Mouse (Mus musculus) cerebellum, adult 11 months (tissue): ENCODE data around the gene Katnal1.

Experiments
- DNase-seq: peaks from one replicate; pipeline ENCODE4 v3.0.0; 2022

Gene Katnal1

DNA sequence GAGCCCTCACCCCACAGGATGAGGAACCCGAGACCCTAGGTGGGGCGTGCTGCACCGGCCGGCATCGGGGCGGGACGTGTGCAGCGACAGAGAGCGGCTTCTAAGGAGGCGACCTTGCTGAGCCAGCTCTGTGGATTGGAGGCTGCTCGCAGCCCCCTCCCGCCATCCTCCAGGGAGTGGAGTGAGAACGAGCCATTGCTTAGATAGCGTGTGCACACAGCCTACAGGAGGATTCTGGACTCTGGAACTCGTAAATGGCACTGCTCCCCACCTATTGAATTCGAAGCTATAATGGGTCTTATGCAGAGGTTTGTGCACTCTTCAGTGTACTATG, at the start of gene Katnal1:
Gene Katnal1 (minus strand): TSS at position 205 of the 334 bp plus-strand sequence.
- no peak for DNase-seq

DNA sequence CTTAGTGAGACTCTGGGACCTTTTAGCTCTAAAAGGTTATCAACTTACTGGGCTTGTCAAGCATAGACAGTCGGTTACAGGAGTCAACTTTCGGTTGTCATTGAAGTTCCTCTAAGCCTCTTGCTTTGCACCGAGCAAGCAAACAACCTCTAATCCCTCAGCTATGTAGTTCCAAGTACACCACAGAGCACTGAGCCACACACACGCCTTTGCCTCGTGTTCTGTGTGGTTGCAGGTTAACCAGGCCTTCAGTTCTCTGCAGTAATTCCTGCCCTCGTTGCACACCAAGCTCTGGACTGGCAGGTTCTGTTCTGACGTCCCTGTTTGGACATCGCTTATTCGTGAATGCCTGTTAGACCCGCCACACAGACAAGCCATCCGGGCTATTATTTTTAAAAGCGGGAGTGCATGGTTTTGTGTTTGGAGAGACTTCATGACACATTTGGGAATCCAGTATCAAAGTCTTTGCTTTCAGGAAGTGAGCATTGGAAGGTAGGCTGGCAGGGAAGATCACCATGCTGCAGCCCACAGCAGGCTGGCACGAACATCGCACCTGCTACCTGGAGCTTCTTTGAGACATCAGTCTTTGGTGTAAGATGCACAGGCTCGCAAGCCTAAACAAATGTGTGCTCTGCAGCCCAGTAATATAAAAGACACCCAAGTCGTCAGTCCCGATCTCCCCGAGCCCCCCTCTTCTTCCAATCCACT, 49.5 kb upstream of the Katnal1 start:
- DNase-seq = no peak

DNA sequence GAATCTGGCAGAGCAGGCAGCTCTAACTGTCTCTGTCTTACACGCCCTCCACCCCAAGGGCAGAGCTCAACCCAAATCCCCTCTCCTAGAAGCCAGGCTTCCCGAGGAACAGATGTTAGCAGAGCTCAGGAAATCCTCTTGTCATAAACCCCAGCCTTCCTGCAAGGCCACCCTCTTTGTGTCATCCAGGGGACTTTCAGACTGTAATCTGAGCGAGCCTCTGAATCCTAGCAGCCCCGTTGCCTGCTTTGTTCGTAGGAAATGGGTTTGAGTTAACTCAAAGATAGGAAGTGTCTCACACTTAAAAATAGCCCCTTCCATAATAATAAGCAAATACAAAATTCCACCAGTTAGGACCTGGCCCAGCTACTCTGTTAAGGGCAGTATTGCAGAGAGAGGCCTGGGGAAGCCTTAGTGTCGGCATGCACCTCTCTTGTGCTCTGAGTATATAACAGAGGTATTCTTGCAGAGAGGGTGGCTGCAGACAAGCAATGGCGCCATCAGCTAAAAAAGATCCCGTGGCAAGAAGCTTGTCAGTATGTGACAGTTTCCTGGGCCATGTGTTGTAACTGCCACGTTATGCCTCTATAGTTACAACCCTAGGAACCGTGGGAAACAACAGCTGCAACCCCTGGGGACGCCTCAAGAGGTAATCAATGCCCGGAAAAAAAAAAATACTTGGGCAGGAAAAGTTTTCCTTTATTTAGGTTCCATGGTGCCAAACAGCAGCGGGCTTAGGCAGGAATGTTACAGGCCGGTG, 48.8 kb upstream of the Katnal1 start:
- DNase-seq = no peak

DNA sequence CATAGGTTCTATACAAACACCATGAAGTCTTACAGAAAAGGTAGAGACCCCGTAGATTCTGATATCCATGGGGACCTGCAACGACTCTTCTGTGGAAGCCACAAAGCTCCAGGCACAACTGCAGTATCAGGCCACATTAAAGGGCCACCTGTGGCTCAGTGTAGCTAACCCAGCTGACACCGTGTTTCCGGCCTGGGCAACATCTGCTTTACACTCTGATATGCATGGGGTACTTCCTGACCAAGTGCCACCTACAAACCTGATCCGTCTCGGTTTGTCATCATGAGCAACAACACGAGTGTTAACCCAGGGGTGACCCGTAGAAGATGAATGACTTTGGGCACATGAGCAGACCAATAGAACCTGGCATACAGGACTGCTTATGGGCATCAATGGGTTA, 47.8 kb upstream of the Katnal1 start:
- DNase-seq = no peak

DNA sequence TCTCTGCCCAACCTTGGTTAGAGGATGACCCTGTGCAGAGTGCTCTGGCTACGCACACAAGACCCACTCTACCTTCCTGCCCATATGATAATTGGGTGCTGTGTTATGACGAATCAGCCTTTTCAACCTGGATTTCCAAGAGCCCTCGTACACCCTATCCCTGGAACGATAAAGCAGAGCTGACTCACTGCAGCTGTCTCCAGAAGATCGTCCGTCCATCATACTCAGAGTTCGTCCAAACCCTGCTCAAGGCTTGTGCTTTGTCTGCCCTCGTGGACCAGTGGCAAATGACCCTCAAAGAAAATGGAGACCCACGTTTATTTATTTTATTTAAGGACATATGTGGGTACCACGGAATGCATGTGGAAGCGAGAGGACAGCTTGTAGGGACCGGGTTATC, 45.9 kb upstream of the Katnal1 start:
- no peak for DNase-seq

DNA sequence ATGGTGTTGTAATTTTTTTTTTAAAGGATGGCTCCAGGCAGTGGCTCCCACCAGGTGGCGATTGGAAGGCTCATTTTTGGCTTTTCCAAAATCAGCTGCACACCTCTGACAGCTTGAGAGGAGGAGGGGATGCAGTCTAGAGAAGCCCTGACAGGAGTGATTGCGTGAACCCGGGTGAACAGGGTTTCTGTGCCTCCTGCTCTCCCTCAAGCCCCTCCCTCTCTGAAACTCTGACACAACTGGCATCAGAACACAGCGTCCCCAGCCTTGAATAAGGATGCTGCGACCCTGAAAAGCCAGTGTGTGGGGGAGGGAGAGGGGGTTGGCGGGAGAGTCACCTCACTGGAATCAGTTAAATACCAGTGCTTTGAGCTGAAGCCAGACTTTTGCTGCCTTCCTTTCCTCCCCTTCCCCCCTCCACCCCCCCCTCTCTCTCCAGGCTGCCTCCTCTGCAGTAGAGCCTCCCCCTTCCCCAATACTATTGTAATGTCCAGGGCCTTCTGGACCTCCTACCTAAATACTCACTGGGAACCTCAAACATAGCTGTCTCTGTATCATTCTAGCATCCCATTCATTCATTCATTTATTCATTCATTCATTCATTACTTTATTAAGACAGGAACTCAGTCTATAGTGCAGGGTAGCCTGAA, 44.0 kb upstream of the Katnal1 start:
- no peak for DNase-seq

DNA sequence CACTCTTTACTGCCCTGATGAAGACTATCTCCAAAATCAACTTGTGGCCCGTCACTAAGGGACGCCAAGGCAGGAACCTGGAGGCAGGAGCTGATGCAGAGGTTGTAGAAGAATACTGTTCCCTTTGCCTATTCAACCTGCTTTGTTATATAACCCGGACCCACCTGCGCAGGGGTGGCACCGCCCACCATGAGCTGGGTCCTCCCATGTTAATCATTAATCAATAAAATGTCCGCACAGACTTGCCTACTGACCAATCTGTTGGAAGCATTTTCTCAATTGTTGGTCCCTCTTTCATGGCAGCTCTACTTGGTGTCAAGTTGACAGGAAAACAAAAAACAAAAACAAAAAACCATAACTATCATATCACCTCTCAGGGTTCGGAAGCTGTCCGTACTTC, 43.0 kb upstream of the Katnal1 start:
- no peak for DNase-seq

DNA sequence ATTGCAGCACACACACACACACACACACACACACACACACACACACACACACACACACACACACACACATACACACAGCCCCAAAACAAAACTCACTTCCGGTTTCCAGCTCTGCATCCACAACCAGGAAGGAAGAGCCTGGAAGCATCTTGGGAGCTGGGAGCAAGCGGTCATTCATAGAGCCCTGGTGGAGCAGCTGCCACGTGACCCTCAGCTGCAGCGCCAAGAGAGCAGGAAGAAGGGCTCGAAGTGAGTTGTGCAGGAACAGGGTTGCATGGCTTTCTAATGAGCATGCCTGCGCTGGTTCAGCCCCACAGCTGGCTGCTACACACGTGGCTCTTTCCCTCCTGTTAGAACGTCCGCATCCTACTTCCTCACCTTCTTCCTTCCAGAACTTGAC, 40.5 kb upstream of the Katnal1 start:
- no peak for DNase-seq

DNA sequence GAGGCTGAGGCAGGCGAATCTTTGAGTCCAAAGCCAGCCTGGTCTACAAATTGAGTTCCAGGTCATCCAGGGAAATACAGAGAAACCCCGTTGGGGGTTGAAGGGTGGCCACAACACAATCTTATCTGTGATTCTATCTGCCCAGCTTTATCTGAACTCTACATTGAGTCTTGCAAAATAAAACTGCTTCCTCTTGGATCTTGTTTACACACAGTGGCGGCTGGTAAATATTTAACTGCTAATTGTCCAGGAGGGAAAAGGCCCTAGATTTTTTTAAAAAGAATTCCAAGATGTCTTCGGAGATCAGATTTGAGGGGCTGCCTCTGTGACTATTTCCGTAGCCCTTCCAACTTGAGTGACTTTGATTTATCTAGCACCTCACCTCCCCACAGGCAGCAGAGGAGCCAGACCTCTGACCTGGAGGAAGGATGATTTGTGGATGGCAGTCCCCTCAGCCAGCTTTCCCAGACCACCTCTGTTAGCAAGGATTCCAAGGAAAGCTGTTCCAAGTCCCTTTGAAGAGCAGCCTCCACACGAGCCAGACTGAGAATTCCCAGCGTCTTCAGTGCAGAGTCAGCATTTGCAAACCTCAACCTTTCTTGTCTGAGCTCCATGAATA, 39.9 kb upstream of the Katnal1 start:
- no peak for DNase-seq

DNA sequence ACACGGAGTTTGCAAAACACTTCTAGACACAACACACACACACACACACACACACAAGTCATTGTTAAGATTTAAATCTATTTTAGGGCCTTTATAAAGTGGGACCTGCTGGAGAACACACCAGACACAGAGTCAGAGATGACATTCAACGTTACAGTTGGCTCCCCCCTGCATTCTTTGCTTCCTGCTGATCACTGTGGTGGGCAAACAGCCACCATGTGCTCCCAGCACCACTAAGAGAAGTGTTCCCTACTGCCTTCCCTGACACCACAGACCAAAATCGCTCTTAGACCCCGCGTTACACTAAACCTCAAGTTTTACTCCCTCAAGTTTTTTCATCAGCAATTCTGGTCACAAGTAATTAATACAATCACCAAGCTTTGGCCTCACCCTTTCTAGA, 39.1 kb upstream of the Katnal1 start:
- no peak for DNase-seq

DNA sequence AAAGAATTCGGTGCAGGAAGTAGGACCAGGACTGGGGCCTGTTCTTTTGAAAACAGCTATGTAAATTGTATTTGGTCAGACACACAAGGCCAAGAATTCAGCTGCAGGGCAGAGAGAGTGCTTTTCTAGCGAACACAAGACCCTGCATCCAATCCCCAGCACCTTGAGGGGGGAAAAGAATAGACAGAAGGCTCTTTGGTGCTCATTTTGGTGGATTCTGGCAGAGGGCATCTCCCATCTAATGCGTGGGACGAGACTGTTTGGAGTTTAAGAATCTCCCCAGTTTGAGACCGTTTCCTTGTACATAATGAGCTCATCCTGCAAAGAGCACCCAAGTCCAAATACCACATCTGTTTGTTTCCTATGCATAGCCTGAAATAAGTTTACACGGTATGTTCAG, 37.3 kb upstream of the Katnal1 start:
- no peak for DNase-seq

DNA sequence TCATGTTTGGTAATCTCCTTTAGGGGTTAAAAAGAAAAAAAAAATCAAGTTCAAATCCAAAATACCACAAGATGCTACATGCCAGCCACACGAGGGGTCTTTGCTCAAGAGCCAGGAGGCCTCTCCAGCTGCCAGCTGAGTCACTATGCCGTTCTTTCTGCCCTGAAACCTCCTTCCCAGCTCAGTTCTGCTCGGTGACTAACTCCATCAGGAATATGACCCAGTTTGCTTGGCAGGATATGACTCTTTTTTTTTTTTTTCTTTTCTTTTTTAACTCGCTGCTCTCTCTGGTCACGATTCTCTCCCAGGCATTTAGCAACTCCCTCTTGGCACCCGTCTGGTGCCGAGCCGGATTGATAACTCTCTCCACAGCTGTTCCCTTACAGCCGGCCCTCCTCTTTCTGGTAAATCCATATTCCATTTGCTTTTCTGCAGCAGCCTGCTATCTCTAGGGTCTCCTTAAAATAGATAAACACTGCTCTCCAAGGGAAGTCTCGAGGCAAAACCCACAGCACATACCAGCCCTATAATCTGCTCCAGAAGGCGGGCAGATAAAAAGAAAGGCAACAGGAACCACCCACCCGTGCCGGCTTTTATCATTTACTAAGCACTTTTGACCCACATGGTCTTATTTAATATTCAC, 36.7 kb upstream of the Katnal1 start:
- DNase-seq = no peak

DNA sequence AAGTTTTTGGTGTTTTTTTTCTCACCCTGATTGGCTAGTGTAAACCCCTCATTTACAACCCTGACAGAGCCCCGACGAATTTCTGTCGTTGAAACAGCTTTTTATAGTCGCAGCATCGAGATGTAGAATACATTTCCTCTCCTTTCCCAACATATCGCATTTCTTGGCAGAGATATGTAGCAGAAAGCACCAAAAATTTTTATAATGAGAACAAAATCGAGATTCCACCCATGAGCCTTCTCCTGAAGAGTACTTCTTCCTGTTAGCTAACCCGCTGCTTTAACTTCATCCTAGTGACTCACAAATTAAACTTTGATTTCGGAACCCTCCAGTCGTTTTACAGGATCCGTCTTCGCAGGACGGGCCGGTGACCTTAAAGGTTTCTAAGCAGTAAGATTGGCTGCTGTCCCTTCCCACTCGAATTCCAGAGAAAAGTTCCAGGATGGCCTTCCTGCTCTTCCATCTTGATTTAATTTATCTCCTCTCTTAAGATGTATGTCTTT, 36.0 kb upstream of the Katnal1 start:
- no peak for DNase-seq

DNA sequence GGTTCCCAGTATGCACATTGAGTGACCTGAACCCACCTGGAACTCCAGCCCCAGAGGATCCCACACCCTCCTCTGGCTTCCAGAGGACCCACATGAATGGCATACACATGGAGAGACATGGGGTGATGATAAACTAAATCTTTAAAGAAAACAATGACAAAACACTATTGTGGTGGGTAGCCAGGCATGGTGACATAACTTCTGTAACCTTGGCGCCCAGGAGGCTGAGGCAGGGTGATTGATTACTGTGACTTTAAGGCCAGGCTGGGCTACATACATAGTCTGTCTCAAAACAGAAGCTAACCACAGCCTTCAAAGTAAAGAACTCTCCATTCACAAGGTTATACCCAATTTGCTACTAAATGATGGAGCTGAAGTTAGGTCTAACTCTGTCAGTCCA, 35.1 kb upstream of the Katnal1 start:
- no peak for DNase-seq

DNA sequence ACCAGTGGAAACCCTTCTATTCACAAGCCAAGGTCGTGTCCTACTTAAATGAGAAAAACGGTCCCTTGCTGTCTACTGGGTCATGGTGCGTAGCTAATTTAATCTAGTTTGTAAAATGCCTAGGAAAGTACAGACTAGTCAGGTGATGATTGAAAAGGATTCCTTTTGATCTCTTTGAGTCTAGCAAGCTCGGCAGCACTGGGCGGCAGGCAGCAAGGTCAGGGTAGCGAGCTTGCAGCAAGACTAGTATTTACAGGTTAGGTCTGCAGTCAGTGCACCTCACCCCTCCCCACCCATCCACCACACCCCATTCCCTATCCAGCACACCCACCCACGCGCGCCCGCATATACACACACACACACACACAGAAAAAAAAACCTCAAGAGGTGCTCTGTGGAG, 31.1 kb upstream of the Katnal1 start:
- no peak for DNase-seq

DNA sequence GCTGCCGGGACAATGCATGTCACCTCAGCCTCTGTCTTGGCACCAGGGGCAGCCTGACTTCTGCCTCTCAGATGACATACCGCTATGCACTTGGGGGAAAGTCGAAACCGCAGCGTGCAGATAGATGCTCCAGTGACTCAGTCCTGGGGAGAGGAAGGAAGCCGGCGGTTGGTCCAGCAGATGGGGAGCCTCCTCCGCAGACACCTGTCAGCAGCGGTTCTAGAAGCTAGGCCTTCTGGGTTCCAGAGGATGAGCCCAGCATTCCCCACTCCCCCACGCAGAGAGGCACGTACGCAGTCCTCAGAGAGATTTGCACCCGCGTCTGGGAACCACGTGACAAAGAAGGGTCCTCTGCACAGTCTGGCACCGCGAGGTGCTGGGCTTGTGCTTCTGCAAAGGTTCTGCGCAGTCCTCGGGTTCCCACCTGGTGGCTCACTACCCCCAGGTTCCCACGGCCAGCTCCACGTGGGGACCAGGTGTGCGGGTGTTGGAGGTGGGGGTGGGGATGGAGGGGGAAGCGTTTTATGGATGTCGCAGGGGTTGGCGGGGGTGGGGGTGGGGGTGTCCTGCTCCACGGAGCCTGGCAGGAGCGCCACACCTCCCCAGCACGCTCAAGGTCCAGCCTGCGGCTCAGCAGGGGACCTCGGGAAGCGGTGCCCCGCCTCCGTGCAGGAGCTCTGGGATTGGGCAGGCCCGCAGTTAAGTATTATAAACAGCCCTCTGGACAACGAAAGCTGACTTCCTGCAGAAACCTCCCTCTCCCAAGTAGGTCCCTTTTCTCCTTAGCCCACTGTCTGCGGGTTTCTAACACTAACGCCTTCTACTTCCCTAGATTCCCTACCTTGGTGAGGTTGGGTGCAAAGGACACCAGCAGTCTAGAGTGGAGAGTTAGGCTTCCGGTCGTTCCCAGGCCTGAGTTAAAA, 30.2 kb upstream of the Katnal1 start:
- DNase-seq = peak; percentile 65

DNA sequence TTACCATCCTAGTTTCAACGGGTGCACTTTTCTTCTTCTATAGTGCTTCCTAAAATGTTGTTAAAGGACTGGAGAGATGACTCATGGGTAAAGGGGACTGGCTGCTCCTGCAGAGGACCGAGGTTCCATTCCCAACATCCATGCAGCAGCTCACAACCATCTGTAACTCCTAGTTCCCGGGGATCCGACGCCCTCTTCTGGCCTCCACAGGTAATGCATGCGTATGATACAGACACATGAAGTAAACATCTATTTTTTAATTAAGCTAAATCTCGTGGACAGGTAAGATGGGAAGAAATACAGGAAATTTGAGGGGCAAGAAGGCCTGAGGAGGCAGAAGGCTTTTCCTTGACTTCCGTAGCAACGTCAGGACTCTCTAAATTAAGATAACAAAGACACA, 29.2 kb upstream of the Katnal1 start:
- DNase-seq = peak; percentile 26

DNA sequence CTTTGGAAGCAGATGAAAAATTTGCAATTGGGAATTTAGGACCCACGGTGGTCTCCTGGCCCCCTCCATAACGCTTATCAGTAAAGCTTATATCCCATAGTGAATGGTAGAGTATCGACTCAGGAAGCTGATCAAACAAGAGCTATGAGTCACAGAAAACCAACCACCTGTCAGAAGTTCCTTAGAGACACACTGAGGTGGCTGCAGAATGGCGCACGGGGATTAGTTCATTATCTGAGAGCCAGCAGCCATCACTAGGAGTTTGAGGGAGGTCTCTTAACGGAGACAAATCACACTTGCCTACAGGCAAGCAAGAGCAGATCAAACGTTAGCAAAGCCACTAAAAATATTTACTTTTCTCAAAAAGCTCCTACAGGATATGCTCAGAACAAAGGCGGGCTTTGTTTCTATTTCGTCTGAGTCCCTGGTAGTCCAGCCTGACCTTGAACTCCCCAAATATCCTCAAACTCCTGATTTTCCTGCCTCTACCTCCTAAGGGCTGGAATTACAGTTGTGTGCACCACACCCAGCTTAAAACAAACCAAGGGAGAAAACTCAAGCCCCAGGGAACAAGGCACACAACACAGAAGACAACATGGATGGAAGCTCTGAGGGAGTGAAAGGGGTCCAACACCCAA, 27.9 kb upstream of the Katnal1 start:
- DNase-seq = no peak

DNA sequence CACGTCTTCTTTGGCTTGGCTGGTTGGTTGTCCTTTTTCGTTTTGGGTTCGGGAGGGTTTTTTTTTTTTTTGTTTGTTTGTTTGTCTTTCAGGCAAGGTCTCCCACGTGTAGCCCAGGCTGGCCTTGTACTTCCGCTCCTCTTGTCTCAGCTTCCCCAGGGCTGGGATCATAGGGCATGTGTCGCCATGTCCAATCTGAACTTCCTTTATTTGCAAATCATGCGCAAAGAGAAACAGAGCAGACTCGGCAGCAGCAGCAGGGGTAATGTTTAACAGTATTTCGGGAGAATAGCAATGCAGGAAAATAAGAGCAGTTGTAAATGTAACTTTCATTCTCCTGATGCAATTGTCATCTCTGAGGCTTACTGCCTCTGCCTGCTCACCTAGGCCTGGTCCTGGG, 27.0 kb upstream of the Katnal1 start:
- no peak for DNase-seq

DNA sequence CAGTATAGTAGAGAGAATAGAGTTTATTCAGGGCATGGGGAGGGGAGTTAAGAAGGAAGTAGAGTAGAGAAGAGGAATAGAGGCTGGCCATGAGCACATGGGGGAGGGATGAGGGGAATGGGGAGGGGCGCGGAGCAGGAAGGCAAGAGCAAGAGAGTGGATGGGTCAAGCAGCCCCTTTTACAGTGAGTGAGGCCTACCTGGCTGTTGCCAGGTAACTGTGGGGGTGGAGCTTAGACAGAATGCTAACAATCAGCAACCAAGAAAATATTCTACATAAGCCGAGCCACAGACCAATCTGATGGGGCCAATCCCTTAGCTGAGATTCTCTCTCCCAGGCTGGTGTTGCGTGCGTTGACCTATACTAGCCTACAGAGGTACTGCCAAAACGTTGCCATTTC, 26.5 kb upstream of the Katnal1 start:
- DNase-seq = no peak

DNA sequence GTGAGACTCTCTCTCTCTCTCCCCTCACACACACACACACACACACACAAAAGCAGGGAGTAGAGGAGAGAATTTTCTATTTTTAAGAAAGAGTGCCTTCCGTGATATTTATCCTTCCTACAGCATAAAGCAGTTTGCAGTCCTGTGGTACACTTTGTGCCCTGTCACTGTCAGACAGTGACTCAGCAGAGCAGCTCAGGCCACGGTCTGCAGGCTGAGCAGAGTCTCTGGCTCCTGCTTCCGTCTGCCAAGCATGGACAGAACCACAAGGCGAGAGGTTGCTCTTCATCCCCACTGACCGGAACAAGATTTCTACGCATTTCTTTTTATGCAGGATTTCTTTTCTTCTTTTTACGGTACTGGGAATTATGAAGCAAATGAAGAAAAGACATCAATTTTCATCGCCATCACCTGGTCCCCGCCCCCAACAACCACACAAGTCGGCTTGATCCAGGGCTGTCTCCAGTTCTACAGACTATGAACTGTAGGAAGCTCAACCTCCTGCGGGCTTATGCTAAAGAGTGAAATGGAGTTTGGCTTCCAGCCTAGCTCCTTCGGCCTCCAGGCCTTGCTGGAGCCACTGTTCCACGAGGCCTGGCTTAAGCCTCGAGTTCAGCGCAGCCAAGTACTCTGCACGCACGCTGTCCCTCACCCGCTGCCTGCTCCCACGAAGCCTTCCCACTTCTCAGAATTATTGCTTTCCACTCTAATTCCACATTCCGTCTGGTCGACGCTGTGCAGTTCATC, 25.4 kb upstream of the Katnal1 start:
- no peak for DNase-seq
